Mouse (Mus musculus) liver, embryonic 11.5 days (tissue): ENCODE data around the gene Mrpl14. TPM values are rescaled to one million over a fixed set of nuclear protein-coding genes. Genes with fewer than 3 reads are reported as not detected.

Experiments
- ATAC-seq: fragments of 200-750 bp; cut with Nextera tagmentation; replicated peaks from 2 replicates; pipeline ENCODE4 v1.8.0; 2017; ENCODE audit warnings: moderate number of reproducible peaks, mild to moderate bottlenecking, moderate TSS enrichment, moderate library complexity; ENCODE audit not compliant: low FRiP score
- DNase-seq: peaks from one replicate; pipeline ENCODE4 v3.0.0-alpha.2; 2017; ENCODE audit warnings: low spot score
- H3K27ac ChIP-seq: fragments of 300-500 bp; sonication (generic); 2 replicates; pipeline ENCODE4 v1.5.1; 2014; ENCODE audit warnings: mild to moderate bottlenecking, low read depth, low read length, control low read depth
- H3K27me3 ChIP-seq: fragments of 300-500 bp; sonication (generic); replicated peaks from 2 replicates; pipeline ENCODE4 v1.6.1; 2014; ENCODE audit warnings: low read length, mixed read lengths; ENCODE audit not compliant: control insufficient read depth, insufficient read depth
- H3K36me3 ChIP-seq: fragments of 300-500 bp; sonication (generic); 2 replicates; pipeline ENCODE4 v1.6.1; 2014; ENCODE audit warnings: mild to moderate bottlenecking, low read length, moderate library complexity, mixed read lengths; ENCODE audit not compliant: control insufficient read depth, insufficient read depth
- H3K4me1 ChIP-seq: fragments of 300-500 bp; sonication (generic); replicated peaks from 2 replicates; pipeline ENCODE4 v1.6.1; 2014; ENCODE audit warnings: low read length, mixed read lengths; ENCODE audit not compliant: control insufficient read depth, insufficient read depth
- H3K4me2 ChIP-seq: fragments of 300-500 bp; sonication (generic); 2 replicates; pipeline ENCODE4 v1.6.1; 2014; ENCODE audit warnings: mild to moderate bottlenecking, control low read depth, moderate library complexity
- H3K4me3 ChIP-seq: fragments of 300-500 bp; sonication (generic); 2 replicates; pipeline ENCODE4 v1.5.1; 2014; ENCODE audit warnings: low read depth, low read length, control low read depth
- H3K9ac ChIP-seq: fragments of 300-500 bp; sonication (generic); 2 replicates; pipeline ENCODE4 v1.6.1; 2014; ENCODE audit warnings: low read depth, low read length, control low read depth
- H3K9me3 ChIP-seq: fragments of 300-500 bp; sonication (generic); 2 replicates; pipeline ENCODE4 v1.6.1; 2016; ENCODE audit warnings: low read length, inconsistent platforms, mixed read lengths; ENCODE audit not compliant: control insufficient read depth
- WGBS: fragments of 180-500 bp; shearing (Covaris S2); extraction: QIAGEN DNeasy Blood & Tissue Kit; methylation state at CpG from one replicate; pipeline ENCODE4 v1.1.7; 2014; 5-methylcytosine and 5-hydroxymethylcytosine counted together
- polyA plus RNA-seq: library from polyadenylated mRNA; unstranded; fragments of >200 nt; fragmentation: Nextera tagmentation; extraction: Ambion mirVana; gene quantifications from 2 replicates; pipeline ENCODE4 v1.2.1, GENCODE M21; 2014

Gene Mrpl14
- polyA plus RNA-seq = 192 and 194 TPM in 2 replicates

DNA sequence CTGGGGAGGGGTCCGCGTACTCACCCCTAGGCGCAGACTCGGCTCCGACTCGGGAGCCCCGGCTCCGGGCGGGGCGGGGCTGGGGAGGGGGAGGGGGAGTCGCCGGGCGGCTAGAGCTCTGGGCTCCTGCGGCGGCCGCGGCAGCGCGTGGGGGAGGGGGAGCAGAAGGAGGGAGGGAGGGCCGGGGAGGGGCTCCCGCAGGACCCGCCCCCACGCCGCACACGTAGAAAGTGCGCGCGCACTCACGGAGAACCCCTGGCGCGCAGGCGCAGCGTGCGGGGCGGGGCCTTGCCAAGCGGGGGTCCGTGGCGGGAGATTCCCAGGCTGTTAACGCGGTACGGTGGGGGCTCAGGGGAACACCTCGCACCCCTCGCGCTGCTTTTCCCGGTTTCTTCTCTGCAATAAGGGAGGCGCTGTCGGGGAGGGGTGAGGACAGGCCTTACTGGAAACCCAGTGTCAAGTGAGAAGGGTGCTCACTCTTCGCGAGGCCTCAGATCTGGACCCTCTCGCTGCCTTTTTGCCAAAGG is at the start of gene Mrpl14:
Mrpl14 (plus strand) TSS at position 230 of the 527 bp plus-strand sequence.
- WGBS = 2% methylated on average over 40 of the region's 50 CpGs
- no peaks in the 10 kb centered on the region for H3K27me3 ChIP-seq
- H3K4me2 ChIP-seq = peak within 1 kb of the TSS; percentile 98
- DNase-seq (peak; percentile 91), ATAC-seq (peak; percentile 83)
- no peaks in the 10 kb centered on the region for H3K36me3 ChIP-seq
- H3K9ac ChIP-seq = peak within 1 kb of the TSS; percentile 77
- H3K9me3 ChIP-seq = no peaks in the 10 kb centered on the region
- H3K4me1 ChIP-seq = peaks cover 21% of the 10 kb centered on the region
- peak within 1 kb of the TSS; percentile 71 for H3K4me3 ChIP-seq
- peak within 1 kb of the TSS; percentile 61 for H3K27ac ChIP-seq

DNA sequence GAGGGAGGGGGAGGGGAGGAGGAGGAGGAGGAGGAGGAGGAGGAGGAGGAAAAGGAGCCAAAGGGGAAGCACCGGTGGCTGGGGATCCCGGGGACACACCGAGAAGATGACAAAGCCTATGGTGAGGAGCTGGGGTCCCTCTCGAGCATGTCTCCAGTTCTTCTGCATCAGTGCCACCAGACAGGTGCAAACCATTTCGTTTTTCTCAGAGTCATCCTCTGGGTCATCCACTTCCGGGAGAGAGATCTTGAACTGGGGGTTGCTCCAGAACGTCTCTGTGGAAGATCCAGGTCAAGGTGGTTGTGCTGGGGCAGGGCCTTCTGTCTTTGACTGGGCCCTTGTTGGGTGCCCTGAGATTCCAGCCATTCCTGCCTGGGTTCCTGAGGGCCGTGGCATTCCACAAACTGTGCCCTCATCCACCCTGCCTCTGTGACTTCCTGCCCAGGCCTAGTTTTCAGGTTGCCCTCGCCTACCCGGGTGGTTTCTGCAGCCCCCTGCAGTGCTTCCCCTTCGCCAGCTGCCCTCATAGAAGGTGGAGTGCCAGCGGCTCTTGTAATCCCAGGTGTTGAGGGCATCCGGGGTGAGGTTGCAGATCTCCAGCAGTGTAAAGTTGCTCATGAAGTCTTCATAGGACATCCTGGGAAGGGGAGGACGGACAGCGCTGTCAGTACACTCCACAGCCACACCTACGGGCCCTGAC is 47.4 kb upstream of the Mrpl14 start:
- Histone ChIP-seq H3K4me1 (no peaks in the 10 kb centered on the region), H3K9ac (no peak overlapping the region), H3K36me3 (no peaks in the 10 kb centered on the region), H3K27me3 (no peaks in the 10 kb centered on the region), H3K4me2 (no peak overlapping the region), H3K4me3 (no peak overlapping the region), H3K9me3 (no peaks in the 10 kb centered on the region), H3K27ac (no peak overlapping the region)
- no peak for ATAC-seq
- 69% methylated on average over 16 of the region's 16 CpGs for WGBS
- no peak for DNase-seq

GRCm38 (mm10) chr17:45641981-45642380 is 44.1 kb upstream of the Mrpl14 start:
- 84% methylated on average over 8 of the region's 8 CpGs for WGBS
- no peak overlapping the region for H3K27ac ChIP-seq
- no peak overlapping the region for H3K4me2 ChIP-seq
- ATAC-seq = no peak
- H3K27me3 ChIP-seq = no peaks in the 10 kb centered on the region
- peaks cover 4% of the 10 kb centered on the region for H3K9me3 ChIP-seq
- no peak overlapping the region for H3K4me3 ChIP-seq
- H3K36me3 ChIP-seq = no peaks in the 10 kb centered on the region
- no peaks in the 10 kb centered on the region for H3K4me1 ChIP-seq
- no peak for DNase-seq
- no peak overlapping the region for H3K9ac ChIP-seq

GRCm38 (mm10) chr17:45642701-45643100 is 43.4 kb upstream of the Mrpl14 start:
- Histone ChIP-seq H3K4me3 (no peak overlapping the region), H3K9ac (no peak overlapping the region), H3K9me3 (peaks cover 4% of the 10 kb centered on the region), H3K36me3 (no peaks in the 10 kb centered on the region), H3K4me1 (no peaks in the 10 kb centered on the region), H3K27me3 (no peaks in the 10 kb centered on the region), H3K27ac (no peak overlapping the region), H3K4me2 (no peak overlapping the region)
- DNase-seq (peak; percentile 65), ATAC-seq (no peak)
- 20% methylated on average over 12 of the region's 12 CpGs for WGBS

- DNase-seq = no peak
- Histone ChIP-seq H3K27ac (no peak overlapping the region), H3K9me3 (peaks cover 4% of the 10 kb centered on the region), H3K27me3 (no peaks in the 10 kb centered on the region), H3K4me1 (no peaks in the 10 kb centered on the region), H3K4me2 (no peak overlapping the region), H3K4me3 (no peak overlapping the region), H3K36me3 (no peaks in the 10 kb centered on the region), H3K9ac (no peak overlapping the region)
- no peak for ATAC-seq
- 87% methylated on average over 4 of the region's 4 CpGs for WGBS
Measured at GRCm38 (mm10) chr17:45644185-45644584, 41.9 kb upstream of the Mrpl14 start.

DNA sequence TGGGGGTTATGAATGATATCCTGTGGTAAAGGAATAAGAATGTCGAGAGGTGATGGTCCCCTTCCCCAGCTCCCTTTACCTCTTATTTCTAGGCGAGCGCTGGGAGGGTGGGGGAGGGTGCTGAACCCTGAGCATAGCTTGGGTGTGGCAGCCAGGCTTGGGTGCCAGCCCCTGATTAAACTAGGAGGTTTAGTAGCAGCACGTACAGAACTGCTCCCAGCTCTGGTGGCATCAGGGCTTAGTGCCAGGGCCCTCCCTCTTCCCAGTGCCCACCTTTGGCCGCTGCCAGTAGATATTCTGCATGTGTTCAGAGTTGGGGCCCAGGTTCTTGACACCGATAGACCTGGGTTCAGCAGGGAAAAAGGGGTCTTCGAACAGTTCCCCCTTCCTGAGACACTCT is 32.9 kb upstream of the Mrpl14 start:
- Histone ChIP-seq H3K4me3 (no peak overlapping the region), H3K27ac (no peak overlapping the region), H3K36me3 (no peaks in the 10 kb centered on the region), H3K4me2 (no peak overlapping the region), H3K27me3 (no peaks in the 10 kb centered on the region), H3K9me3 (no peaks in the 10 kb centered on the region), H3K4me1 (peaks cover 7% of the 10 kb centered on the region), H3K9ac (no peak overlapping the region)
- WGBS = 66% methylated on average over 7 of the region's 7 CpGs
- DNase-seq (no peak), ATAC-seq (peak; percentile 60; the same call in 1 of the 2 replicates)

- Histone ChIP-seq H3K27ac (no peak overlapping the region), H3K9ac (no peak overlapping the region), H3K4me3 (no peak overlapping the region), H3K4me2 (no peak overlapping the region), H3K27me3 (no peaks in the 10 kb centered on the region), H3K4me1 (peaks cover 14% of the 10 kb centered on the region), H3K9me3 (no peaks in the 10 kb centered on the region), H3K36me3 (no peaks in the 10 kb centered on the region)
- 0 out of 2 replicates have a peak, but pooled peaks have one; percentile 18 for ATAC-seq
- no peak for DNase-seq
- WGBS = 19% methylated on average over 6 of the region's 6 CpGs
Measured at GRCm38 (mm10) chr17:45655820-45656219, 30.3 kb upstream of the Mrpl14 start.

DNA sequence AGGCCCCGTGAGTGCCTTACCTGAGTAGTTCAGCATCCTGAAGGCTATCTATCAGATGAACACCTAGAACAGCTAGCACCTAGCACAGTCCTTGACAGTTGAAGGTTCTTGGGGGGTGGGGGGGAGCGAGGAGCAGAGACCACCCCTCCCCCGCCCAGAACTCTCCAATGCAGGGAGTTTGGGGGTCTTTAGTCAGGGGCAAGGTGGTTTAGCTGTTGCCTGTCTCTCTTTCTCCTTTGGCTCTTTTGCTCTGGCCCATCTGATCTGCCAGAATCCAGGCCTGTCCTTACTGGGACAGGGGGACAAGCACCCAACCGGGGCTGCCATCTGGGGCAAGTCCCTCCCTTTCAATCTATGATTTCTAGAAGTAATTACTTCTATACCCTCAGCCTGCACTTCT is 26.9 kb upstream of the Mrpl14 start, which contains the start of gene Capn11:
Capn11 (minus strand) TSS at position 101 of the 400 bp plus-strand sequence.
- H3K4me3 ChIP-seq = no peak within 1 kb of the TSS
- H3K4me2 ChIP-seq = no peak within 1 kb of the TSS
- H3K36me3 ChIP-seq = no peaks in the 10 kb centered on the region
- ATAC-seq (no peak), DNase-seq (no peak)
- no peak within 1 kb of the TSS for H3K27ac ChIP-seq
- H3K9me3 ChIP-seq = no peaks in the 10 kb centered on the region
- no peak within 1 kb of the TSS for H3K9ac ChIP-seq
- no peaks in the 10 kb centered on the region for H3K27me3 ChIP-seq
- H3K4me1 ChIP-seq = peaks cover 8% of the 10 kb centered on the region; the same call in 1 of the 2 replicates
- 71% methylated on average over 4 of the region's 4 CpGs for WGBS
